Mouse (Mus musculus): ENCODE results near the gene Tcl1b1.
A peak's percentile ranks its signal among the peaks of the same experiment; 100 is the strongest.
"Not testable (repeated sequence)": the region's sequence is repeated elsewhere in the genome, so short reads cannot be mapped to it uniquely, and the experiment has no call there.

The Tcl1b1 gene

DNA sequence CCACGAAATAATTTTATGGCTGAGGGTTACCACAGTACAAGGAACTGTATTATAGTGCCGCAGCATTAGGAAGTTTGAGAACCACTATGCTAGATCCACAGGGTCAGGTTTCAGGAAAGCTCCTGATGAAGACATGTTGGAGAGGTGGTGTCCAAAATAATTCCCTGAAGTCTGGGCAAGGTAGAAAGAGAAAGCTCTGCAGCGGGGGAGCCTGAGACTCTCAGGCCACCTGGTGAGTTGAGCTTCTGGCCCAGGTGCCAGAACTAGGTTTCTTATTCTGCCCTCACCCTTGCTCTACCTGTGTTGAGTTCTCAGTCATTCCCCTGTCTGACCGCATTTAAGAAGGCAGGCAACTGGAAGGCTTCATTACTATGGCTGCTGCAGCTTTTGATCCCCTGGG, at the start of gene Tcl1b1:
Gene Tcl1b1, plus strand, starts transcription at position 301 of the 400 bp plus-strand sequence.
- DNase-seq, result no peak

DNA sequence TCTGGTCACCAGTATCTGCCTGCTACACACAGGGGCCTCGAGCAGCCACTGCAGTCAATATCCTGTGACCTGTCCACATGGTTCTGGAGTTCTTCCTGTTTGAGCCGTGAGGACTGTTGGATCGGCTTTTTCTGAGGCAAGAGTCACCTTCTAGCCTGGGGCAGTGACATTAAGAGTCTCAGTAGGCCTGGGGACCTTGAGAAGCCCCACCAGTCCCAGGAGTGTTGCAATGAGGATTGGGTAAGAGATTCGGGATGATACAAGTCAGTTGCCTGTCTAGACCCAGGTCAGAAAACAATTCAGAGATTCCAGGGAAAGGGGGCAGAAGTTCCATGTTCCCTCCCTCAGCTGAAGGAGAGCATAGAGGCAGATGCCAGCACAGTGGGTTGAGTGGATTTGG, 49.7 kb upstream of the Tcl1b1 start:
- no peak for DNase-seq

DNA sequence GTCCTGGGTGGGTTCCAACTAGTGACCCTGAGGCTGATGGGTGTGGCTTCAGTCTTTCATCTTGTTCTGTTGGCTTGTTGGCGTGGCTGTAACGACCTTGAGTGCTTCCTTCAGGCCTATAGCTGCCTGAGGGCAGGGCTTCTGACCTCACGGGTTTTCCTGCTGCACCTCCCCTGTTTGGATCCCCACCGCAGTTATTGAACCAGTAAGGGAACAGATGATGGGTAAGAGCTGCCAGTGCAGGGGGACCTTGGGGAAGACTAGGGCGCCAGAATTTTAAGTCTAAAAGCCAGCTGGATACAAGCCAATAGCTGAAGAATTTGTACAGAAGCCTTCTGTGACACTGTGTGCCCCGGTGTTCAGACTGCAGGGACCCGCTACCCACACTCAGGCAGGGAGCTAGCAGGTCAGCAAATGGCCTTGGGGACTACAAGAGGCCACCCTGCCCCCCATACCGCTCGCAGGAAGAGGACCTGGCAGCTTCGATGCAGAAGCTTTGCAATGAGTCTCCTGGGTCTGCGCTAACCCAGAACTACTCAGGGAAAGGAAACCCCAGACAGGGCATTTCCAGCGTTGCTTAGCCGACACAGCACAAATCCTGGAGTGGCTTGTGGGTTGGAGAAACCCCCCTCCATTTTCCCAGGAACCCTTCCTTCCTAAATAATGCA, 47.0 kb upstream of the Tcl1b1 start:
- no peak for DNase-seq

DNA sequence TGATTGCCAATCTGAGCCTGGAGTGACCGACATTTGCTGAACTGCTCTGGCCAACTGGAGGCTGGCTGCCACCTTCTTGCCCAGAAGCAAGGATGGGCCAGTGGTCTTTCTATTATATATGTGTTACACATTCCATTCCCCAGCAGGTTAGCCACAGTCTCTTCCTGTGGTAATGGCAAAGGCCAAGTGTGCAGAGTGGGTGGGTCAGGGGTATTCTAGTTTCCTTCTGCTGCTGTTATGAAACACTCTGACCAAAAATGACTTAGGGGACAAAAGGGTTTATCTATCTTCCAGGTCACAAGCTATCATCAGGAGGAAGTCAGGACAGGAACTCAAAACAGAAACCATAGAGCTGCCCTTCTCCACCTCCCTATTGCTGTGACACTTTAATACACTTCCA, 42.8 kb upstream of the Tcl1b1 start:
- DNase-seq, result no peak

DNA sequence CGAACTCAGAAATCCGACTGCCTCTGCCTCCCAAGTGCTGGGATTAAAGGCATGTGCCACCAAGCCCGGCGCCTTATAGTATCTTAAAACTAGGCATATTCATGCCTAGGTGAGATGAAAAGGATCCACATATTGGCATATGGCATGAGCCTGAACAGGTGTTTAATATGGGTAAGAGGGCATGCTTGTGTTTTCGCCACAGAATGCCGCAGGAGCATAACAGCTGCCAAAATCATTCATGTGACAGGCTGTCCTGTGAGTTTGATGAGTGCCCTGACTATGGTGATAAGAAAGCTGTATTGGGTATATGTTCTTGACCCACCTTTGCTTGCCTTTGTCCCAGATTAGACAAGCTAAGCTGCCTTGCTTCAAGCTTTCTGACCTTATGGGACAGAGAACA, 34.1 kb upstream of the Tcl1b1 start:
- DNase-seq, result no peak

DNA sequence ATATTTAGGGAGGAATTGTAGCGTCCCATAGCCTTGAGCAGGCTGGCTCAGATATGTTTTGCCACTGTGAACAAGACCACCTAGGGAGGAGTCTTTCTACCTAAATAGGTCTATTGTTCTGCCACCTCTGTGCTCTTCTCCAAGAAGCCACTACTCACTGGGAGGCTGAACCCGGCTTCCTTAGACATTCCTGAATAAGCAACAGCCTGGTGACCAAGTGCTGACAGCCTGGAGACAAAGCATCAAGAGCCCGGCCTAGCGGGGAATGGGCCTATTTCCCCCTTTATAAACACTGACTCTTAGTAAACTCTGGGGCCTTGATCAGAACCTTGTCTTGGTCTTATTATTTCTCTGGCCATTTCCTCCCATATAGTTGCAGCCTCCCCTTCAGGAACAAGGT, 33.0 kb upstream of the Tcl1b1 start:
- no peak for DNase-seq

DNA sequence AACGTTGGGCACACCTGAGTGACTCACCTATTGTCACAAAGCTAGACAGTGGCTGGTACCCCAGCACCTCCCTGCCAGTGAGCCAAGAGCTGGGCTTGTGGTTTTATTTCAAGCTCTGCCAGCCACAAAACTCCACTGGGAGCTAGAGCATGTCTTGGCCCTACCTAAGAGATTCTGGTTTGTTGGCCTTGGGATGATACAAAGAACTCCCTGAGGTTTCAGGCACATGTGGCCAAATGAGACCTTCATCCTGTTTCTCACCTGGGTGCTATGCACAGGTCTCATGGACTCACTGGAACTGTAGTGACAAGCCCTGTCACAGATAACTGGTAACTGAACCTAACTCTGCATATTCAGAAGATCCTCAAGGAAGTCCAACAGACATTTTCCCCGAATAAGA, 31.9 kb upstream of the Tcl1b1 start:
- DNase-seq, result no peak

DNA sequence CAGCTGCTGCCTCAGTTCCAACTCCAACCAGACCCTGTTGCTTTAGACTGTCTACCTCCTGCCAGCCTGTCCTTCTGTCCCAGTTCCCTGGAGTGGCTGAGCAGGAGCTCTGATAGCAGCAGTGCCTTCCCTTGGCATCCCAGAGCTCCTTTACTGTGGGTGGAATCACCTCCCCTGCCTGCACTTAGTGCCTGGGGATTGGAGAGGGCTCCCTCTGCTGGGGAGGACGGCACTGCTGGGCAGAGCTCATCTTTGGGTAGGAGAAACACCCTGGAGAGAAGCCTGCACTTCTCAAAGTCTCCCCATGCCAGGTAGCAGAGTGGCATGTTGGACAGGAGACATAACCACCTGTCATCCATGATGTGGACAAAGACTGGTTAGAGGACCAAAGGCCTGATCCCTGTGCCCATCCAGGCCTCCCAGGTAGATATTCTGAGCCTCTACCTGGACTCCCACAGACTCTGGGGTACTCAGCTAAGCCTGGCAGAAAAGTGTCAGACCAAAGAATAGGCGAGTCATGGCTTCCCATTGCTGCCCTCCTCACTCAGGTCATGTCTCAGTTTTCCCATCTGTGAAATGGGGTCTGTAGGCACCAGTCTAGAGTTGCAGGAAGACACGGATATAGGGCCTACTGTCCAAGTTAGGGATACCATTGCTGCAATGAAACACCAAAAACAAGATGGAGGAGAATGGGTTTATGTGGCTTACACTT, 29.8 kb upstream of the Tcl1b1 start:
- not testable (repeated sequence) for DNase-seq

DNA sequence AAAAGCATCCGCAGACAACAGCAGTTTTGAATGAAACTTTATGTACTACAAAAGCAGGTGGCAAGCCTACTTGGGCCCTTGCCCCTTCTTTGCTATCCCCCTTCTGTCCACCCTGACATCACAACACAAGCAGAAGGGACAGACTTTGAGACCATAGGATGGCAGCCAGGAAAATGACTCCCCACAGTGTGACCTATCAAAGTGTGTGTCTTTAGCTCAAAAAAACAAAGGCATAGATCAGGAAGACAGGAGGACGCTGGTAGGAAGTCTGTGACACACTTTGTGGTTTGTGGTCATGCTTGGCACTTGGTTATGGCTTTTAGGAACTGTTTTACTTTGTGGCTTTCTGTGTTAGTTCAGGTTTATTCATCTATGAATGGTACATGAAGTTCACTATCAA, 25.3 kb upstream of the Tcl1b1 start:
- DNase-seq, result not testable (repeated sequence)

DNA sequence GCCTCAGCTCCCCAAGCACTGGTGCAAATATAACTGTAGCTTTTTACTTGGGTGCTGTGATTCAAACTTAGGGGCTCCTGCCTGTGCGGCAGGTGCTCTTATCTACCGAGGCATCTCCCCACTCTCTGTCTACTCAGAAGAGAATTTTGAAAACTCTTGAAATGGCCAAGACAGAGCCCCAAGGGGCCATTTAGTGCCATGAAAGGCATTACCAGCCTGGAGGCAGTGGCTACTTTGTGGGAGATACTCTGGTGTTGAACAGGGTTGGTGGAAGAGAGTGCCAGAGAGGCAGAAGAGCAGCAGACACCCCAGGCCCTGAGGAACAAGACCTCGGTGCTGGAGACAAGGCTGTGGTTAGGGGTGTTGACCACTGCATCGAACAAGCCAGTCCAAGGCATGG, 24.7 kb upstream of the Tcl1b1 start:
- DNase-seq, result not testable (repeated sequence)

DNA sequence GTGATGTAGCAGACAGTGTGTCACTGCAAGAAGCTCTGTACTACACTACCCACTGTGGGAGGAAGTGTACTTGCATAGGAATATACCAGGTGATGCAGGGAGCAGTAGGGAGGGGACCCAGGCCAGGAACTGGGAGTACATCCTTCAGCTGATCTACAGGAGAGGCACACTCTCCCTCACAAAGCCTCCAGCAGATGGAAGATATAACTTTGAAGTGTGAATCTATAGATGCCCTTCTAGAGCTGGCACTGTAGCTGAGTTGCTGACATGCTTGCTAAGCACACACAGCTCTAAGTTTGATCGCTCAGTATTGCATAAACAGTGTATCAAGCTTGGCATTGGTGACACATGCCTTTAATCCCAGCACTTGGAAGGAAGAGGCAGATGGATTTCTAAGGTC, 21.8 kb upstream of the Tcl1b1 start:
- DNase-seq, result not testable (repeated sequence)

DNA sequence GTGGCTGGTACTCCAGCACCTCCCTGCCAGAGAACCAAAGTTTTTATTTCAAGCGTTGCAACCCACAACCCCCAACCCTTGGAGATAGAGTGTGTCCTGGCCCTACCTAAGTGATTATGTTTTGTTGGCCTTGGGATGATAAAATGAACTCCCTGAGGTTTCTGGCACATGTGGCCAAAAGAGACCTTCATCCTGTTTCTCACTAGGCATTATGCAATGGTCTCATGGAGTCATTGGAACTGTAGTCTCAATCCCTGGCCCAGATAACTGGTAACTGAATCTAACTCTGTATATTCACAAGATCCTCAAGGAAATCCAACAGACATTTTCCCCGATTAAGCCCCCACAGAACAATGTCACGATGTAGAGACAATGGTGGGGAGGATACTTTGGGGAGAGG, 16.4 kb upstream of the Tcl1b1 start:
- DNase-seq, result no peak

DNA sequence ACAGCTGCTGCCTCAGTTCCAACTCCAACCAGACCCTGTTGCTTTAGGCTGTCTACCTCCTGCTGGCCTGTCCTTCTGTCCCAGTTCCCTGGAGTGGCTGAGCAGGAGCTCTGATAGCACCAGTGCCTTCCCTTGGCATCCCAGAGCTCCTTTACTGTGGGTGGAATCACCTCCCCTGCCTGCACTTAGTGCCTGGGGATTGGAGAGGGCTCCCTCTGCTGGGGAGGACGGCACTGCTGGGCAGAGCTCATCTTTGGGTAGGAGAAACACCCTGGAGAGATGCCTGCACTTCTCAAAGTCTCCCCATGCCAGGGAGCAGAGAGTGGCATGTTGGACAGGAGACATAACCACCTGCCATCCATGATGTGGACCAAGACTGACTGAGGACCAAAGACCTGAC, 14.6 kb upstream of the Tcl1b1 start:
- not testable (repeated sequence) for DNase-seq

DNA sequence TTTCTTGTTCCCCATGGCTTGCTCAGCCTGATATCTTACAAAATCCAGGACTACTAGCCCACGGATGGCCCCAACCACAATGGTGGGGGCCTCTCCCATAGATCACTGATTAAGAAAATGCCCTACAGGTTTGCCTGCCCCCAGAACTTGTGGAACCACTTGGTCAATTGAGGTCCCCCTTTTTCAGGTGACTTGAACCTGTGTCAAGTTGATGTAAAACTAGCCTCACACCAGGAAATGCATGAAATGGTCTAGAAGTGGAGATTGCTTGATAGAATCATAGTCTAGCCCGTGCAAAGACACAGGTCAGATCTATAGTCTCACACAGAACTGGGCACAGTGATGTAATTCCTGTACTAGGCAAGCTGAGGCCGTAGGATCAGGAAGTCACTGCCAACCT, 13.8 kb upstream of the Tcl1b1 start, which contains the start of gene Tcl1b2:
Gene Tcl1b2, plus strand, starts transcription at position 301 of the 400 bp plus-strand sequence.
- no peak for DNase-seq

DNA sequence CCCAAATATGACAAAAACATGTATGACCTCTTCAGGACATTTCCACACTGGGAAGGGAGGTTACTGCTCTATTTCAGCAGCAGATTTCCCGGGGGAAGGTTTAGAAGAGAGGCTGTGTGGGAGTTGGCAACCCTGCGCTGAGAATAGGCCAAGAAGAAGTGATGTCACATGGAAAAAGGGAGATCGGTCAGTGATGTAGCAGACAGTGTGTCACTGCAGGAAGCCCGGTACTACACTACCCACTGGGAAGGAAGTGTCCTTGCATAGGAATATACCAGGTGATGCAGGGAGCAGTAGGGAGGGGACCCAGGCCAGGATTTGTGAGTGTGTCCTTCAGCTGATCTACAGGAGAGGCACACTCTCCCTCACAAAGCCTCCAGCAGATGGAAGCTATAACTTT, 4.2 kb upstream of the Tcl1b1 start:
- not testable (repeated sequence) for DNase-seq

DNA sequence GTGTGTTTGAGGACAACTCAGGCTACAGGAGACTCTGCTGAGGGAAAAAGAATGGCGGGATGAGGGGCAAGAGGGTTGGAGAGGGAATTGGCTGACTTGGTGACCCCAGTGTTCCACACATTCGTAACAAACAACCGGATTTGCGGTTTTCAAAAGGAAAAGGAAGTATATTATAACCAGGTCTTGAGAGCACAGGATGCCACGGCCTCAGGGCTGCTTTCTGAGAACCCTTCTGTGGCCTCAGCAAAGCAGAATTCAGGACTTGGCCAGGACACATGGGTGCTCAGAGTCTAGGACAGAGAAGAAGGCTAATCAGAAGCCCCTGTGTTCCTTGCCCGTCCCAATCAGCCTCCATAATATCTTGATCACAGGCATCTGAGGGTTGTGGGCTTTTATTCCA, 648 bp upstream of the Tcl1b1 start:
- no peak for DNase-seq

DNA sequence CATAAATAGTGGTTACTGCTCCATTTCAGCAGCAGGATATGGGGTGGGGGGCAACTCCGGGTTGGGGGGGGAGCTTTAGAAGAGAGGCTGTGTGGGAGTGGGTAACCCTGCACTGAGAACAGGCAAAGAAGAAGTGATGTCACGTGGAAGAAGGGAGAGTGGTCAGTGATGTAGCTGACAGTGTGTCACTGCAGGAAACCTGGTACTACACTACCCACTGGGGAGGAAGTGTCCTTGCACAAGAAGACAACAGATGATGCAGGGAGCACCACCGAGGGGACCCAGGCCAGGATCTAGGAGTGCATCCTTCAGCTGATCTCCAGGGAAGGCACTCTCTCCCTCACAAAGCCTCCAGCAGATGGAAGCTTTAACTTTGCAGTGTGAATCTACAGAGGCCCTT, 7.2 kb downstream of the Tcl1b1 start:
- DNase-seq, result no peak

DNA sequence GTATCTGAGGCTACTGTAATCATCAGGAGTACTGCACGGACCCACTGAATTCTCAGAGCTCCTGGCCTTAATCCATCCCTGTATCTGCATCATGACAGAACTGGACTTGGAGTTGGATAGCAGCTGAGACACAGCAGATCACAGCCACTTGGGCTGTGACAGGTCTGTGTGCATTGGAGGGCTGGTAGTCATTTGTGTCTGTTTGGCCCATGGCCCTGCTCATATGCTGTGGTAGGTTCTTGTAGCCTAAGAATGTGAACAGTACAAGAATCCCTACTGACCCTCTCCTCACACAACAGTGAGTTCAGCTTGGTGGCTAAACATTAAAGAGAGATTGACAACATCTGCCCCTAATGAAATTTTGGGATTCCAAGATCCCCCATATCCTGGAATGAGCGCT, 13.9 kb downstream of the Tcl1b1 start:
- no peak for DNase-seq

DNA sequence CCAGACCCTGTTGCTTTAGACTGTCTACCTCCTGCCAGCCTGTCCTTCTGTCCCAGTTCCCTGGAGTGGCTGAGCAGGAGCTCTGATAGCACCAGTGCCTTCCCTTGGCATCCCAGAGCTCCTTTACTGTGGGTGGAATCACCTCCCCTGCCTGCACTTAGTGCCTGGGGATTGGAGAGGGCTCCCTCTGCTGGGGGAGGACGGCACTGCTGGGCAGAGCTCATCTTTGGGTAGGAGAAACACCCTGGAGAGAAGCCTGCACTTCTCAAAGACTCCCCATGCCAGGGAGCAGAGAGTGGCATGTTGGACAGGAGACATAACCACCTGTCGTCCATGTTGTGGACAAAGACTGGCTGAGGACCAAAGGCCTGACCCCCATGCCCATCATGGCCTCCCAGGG, 14.8 kb downstream of the Tcl1b1 start:
- DNase-seq, result peak; percentile 5

DNA sequence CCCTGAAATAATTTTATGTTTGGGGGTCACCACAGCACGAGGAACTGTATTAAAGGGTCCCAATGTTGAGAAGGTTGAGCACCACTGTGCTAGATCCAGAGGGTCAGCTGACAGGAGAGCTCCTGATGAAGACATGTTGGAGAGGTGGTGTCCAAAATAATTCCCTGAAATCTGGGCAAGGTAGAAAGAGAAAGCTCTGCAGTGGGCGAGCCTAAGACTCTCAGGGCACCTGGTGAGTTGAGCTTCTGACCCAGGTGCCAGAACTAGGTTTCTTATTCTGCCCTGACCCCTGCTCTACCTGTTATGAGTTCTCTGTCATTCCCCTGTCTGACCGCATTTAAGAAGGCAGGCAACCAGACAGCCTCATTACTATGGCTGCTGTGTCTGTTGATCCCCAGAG, 16.6 kb downstream of the Tcl1b1 start, which contains the start of gene Tcl1b5:
Gene Tcl1b5, plus strand, starts transcription at position 301 of the 400 bp plus-strand sequence.
- DNase-seq, result not testable (repeated sequence)

DNA sequence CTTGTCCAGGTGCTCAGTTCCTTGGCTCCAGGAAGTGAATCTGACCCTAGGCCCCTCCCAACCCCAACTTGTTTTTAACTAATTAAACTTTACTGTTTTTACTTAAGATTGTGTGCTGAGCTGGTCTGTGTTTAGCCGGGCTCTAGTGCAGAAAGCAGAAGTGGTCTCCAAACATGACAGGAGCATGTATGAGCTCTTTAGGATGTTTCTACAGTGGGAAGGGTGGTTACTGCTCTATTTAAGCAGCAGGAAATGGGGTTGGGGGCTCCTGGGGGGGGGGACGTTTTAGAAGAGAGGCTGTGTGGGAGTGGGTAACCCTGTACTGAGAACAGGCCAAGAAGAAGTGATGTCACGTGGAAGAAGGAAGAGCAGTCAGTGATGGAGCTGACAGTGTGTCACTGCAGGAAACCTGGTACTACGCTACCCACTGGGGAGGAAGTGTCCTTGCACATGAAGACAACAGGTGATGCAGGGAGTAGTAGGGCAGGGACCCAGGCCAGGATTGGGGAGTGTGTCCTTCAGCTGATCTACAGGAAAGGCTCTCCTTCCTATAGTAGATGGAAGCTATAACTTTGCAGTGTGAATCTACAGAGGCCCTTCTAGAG, 21.7 kb downstream of the Tcl1b1 start:
- not testable (repeated sequence) for DNase-seq

DNA sequence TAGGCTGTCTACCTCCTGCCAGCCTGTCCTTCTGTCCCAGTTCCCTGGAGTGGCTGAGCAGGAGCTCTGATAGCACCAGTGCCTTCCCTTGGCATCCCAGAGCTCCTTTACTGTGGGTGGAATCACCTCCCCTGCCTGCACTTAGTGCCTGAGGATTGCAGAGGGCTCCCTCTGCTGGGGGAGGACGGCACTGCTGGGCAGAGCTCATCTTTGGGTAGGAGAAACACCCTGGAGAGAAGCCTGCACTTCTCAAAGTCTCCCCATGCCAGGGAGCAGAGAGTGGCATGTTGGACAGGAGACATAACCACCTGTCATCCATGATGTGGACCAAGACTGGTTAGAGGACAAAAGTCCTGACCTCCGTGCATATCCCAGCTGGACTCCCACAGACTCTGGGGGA, 29.5 kb downstream of the Tcl1b1 start:
- not testable (repeated sequence) for DNase-seq

DNA sequence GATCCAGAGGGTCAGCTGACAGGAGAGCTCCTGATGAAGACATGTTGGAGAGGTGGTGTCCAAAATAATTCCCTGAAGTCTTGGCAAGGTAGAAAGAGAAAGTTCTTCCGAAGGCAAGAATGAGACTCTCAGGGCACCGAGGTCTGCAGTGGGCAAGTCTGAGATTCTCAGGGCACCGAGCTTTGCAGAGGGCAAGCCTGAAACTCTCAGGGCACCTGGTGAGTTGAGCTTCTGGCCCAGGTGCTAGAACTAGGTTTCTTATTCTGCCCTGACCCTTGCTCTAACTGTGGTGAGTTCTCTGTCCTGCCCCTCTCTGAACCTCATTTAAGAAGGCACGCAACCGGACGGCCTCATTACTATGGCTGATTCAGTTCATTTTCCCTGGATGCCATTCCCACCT, 31.3 kb downstream of the Tcl1b1 start, which contains the start of gene Tcl1b3:
Gene Tcl1b3, plus strand, starts transcription at position 301 of the 400 bp plus-strand sequence.
- DNase-seq, result not testable (repeated sequence)

All from cerebellum, adult 9-11 months (tissue).